Mouse (Mus musculus) erythroblast, embryonic 14.5 days (primary cell): ENCODE measurements around the gene Cacna1a. TPM values are rescaled to one million over a fixed set of nuclear protein-coding genes. Genes with fewer than 3 reads are reported as not detected.
A peak's percentile ranks its signal among the peaks of the same experiment; 100 is the strongest.
"Not testable (repeated sequence)": the region's sequence is repeated elsewhere in the genome, so short reads cannot be mapped to it uniquely, and the experiment has no call there.

ENCODE experiments used
- H3K27me3 ChIP-seq: 2 replicates; pipeline ENCODE4 v1.6.1; 2012; ENCODE audit warnings: inconsistent platforms; ENCODE audit not compliant: control insufficient read depth
- H3K36me3 ChIP-seq: 2 replicates; pipeline ENCODE4 v1.6.1; 2012; ENCODE audit warnings: mild to moderate bottlenecking, inconsistent platforms; ENCODE audit not compliant: control insufficient read depth
- H3K4me1 ChIP-seq: 2 replicates; pipeline ENCODE4 v1.6.1; 2012; ENCODE audit warnings: inconsistent platforms; ENCODE audit not compliant: control insufficient read depth
- H3K4me3 ChIP-seq: replicated peaks from 2 replicates; pipeline ENCODE3; 2012; ENCODE audit warnings: moderate library complexity, mild to moderate bottlenecking, inconsistent platforms
- H3K9me3 ChIP-seq: 2 replicates; pipeline ENCODE4 v1.6.1; 2012; ENCODE audit warnings: low read length, inconsistent platforms, mixed read lengths; ENCODE audit not compliant: control insufficient read depth
- GATA1 ChIP-seq: IDR thresholded peaks from 2 replicates; pipeline ENCODE4 v1.6.1; 2012; ENCODE audit warnings: low read length, inconsistent platforms, mixed read lengths
- TAL1 ChIP-seq: IDR thresholded peaks from 3 replicates; pipeline ENCODE4 v1.6.1; 2012; ENCODE audit warnings: low read length, inconsistent platforms, mixed read lengths
- polyA plus RNA-seq: library from polyadenylated mRNA; stranded (reverse); fragments of >175 nt; gene quantifications from 2 replicates; pipeline ENCODE4 v1.2.3, GENCODE M21; 2012

Cacna1a gene
- polyA plus RNA-seq, 1 experiment, result 0.88 TPM

DNA sequence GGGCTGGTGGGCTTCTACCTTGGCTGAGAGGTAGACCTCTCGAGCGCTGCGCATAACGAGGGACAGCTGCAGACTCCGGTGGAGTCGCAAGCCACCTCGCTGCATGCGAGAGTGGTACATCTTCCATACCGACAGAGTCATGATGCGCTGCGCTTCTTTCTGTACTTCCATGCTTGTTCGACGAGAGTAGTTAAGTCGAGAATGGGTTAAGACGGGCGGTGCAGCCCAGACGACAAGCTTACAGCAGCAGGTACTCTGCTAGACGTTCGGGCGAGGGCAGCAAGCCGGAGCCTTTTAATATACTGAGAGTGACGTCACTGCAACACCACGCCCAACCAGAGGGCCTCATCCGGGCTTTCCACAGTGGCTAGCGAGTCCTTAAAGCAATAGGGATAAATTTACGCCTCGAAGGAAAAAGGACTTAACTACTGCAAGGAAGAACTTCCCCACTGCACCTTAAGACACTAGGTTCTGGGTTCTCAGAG is 274.4 kb downstream of the Cacna1a start, which contains the start of gene Ier2:
Gene Ier2, minus strand, starts transcription at position 272 of the 485 bp plus-strand sequence.
- H3K4me3 ChIP-seq, result peak within 1 kb of the TSS; percentile 92
- peaks cover 3% of the 10 kb centered on the region for H3K27me3 ChIP-seq
- H3K36me3 ChIP-seq, result peaks cover 8% of the 10 kb centered on the region
- no peak for TF ChIP-seq GATA1
- TF ChIP-seq TAL1, result no peak
- H3K4me1 ChIP-seq, result peaks cover 88% of the 10 kb centered on the region
- no peaks in the 10 kb centered on the region for H3K9me3 ChIP-seq

DNA sequence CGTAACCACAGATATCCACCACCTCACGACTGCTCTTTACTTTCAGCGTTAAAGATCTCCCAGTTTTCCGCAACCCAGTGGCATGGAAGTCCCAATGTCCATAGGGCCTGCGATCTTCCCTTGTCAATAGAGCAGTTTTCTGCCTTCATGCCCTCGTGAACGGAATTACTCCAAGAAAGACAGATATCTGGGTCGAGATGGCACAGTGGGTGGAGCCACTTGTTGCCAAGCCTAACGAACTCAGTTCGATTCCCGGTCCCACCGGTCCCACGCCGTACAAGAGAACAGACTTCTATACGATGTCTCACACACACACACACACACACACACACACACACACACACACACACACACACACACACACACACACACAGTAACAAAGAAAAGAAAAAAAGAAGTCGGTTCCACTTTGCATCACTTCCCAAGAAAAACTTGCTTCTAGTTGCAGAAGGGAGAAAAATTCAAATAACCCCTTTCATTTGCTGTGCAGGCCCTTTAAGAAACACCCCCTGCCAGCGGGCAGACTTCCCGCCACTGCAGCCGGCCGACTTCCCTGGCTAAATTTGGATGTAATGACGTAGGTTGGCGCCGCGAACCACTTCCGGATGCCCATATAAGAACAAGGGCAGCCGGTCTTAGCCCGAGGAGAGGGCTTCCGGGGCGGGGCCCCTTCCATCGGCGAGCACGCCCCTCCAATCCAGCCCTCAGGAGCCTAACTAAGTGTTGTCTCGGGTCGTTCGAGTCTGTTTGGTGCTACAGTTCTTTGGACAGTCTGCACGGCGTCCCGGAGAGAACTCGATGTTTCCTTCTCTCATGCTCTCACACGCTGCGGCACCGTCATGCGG is 275.5 kb downstream of the Cacna1a start:
- H3K4me1 ChIP-seq, result peaks cover 93% of the 10 kb centered on the region

DNA sequence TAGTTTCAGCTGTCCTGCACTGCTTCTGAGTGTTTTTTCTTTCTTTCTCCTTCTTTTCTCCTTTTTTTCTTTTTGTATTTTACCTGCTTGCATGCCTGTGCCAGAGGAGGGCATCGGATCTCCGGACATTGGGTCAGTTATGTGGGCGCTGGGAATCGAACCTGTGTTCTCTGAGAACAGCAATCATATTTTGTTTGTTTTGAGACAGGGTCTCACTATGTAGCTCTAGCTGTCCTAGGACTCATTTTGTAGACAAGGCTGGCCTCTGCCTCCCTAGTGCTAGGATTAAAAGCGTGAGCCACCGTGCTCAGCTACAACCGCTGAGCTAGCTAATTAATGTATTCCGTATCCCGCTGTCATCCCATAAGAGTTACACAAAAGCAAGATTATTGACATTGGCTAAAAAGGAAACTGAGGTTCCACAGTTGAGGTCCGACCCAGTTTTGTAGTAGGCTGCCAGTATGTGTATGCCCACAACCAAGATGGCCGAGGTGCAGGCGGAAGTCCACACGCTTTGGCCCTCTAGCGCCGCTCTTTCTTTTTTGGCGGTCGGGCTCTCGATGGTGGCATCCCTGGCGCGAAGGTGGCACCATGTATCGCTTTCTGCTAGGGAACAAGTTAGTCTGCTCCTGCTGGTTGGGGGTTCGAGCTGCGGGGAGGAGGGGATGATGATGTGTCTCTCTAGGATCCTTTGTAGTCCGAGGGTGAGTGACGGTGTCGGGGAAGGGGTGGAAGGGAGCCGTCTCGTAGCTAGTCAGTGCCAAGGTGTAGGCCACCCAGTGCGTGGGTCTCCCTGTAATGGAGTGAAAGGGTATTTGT is 276.5 kb downstream of the Cacna1a start:
- peak overlapping the region; percentile 92 for H3K4me3 ChIP-seq
- no peaks in the 10 kb centered on the region for H3K9me3 ChIP-seq
- no peak for TF ChIP-seq TAL1
- no peak for TF ChIP-seq GATA1
- peaks cover 20% of the 10 kb centered on the region for H3K36me3 ChIP-seq
- peaks cover 2% of the 10 kb centered on the region for H3K27me3 ChIP-seq
- peaks cover 84% of the 10 kb centered on the region for H3K4me1 ChIP-seq

More for the DNA sequence above, 275.5 kb downstream of the Cacna1a start:
- H3K27me3 ChIP-seq, result peaks cover 3% of the 10 kb centered on the region
- no peak for TF ChIP-seq TAL1
- TF ChIP-seq GATA1, result no peak
- peaks cover 19% of the 10 kb centered on the region for H3K36me3 ChIP-seq
- H3K9me3 ChIP-seq, result no peaks in the 10 kb centered on the region
- H3K4me3 ChIP-seq, result peak overlapping the region; percentile 92

DNA sequence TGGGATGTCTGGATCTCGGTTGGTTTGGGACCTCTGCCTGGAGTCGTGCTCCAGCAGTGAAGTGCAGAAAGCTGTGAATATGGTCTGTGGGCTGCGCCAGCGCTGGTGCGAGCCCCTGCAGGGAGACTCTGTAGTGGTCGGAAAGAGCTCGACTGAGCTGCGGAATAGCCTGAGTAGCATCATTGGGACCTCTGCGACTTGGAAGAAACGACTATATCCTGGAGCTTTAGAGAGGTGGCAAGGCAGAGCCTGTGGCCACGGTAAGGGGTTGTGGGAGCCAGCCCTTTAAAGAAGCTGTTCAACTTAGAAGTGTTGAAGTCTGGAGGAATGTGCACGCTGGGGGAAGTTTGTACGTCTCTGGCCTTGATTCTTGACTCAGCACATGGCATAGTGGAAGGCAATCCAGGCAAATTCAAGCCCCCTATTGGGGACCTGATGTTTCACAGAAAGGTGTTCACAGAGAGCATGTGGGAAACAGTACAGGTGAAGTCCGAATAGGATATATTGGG is 277.2 kb downstream of the Cacna1a start:
- Histone ChIP-seq H3K9me3 (no peaks in the 10 kb centered on the region), H3K36me3 (peaks cover 24% of the 10 kb centered on the region), H3K27me3 (no peaks in the 10 kb centered on the region), H3K4me1 (peaks cover 81% of the 10 kb centered on the region), H3K4me3 (peak overlapping the region; percentile 92)
- no peak for TF ChIP-seq TAL1
- TF ChIP-seq GATA1, result no peak

DNA sequence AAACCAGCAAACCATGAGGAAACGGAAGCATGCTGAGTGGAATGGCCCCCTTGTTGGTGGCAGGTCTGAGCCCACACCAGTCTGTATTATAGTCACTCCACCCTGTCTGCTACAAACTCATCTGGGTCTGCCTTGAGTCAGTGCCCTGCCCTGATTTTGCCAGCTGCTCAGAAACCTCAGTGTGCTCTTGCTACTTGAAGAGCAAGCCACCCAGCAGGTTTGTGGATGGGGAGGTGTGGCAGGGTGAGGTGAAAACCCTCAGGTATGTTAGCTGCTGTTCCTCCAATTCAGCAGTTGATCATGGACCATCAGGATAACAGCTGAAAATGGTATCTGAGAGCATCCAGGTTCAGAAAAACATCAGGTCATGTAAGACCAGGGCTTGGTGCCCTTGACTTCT is 279.8 kb downstream of the Cacna1a start:
- TF ChIP-seq TAL1, result no peak
- TF ChIP-seq GATA1, result no peak
- Histone ChIP-seq H3K4me3 (no peak overlapping the region), H3K4me1 (peaks cover 59% of the 10 kb centered on the region), H3K27me3 (no peaks in the 10 kb centered on the region), H3K9me3 (no peaks in the 10 kb centered on the region), H3K36me3 (peaks cover 50% of the 10 kb centered on the region)

DNA sequence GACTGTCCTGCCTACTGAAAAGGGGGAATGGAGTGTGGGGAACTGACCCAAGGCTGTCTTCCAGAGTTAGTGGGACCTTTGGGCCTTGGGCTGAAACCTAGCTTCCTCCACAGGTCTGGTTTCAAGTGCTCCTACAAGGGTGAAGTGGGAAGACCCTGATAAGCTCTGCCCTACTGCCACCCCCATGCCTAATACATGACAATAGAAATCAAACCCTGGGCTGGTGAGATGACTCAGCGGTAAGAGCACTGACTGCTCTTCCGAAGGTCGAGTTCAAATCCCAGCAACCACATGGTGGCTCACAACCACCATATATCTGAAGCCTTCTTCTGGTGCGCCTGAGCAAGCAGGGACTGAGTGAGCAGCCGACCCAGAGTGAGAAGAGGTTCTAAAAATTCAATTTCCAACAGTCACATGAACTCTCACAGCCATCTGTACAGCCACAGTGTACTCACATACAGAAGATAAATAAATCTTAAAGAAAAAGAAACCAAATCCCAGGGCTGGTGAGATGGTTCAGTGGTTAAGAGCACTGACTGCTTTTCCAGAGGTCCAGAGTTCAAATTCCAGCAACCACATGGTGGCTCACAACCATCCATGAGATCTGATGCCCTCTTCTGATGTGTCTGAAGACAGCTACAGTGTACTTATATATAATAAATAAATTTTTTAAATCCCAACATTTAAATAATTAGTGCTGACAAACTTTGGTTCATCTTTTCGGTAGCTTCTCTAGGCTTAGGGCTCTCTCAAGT is 280.7 kb downstream of the Cacna1a start:
- Histone ChIP-seq H3K4me1 (peaks cover 51% of the 10 kb centered on the region), H3K9me3 (no peaks in the 10 kb centered on the region), H3K36me3 (peaks cover 57% of the 10 kb centered on the region), H3K27me3 (no peaks in the 10 kb centered on the region), H3K4me3 (no peak overlapping the region)
- TF ChIP-seq TAL1, result no peak
- no peak for TF ChIP-seq GATA1

DNA sequence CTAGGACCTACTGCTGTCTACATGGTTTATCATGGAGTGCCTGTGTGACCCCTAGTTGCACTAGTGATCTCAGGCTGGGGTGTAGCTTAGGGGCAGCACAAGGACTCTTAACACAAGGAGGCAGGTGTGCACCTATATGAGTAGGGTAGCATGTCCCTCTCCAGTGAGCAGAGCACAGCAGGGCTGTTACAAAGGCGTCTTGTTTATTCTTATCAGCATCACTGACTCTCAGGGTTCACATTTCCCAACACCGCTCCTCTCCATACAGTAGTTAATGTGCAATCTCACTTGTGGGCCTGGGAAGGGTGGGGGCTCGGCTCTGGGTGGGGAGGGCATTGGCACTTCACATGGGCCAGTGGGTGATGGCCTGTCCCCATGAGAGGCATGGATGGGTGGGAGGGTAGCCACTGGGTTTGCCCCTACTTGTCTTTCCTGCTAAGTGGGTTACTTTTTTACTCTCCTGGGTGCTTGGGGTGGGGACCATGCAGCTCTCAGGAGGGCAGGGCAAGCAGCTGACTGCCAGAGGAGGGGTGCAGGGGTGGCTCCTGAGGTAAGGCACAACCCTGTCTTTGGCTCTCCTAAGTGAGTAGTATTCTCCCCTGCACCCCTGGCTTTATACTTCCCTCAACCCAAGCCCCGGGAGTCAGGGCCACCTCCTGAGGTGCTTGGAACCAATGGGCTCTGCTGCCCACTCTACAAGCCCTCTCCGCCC is 282.2 kb downstream of the Cacna1a start:
- not testable (repeated sequence) for H3K9me3 ChIP-seq, H3K4me3 ChIP-seq, H3K27me3 ChIP-seq
- H3K4me1 ChIP-seq, result peaks cover 40% of the 10 kb centered on the region
- H3K36me3 ChIP-seq, result peaks cover 72% of the 10 kb centered on the region

DNA sequence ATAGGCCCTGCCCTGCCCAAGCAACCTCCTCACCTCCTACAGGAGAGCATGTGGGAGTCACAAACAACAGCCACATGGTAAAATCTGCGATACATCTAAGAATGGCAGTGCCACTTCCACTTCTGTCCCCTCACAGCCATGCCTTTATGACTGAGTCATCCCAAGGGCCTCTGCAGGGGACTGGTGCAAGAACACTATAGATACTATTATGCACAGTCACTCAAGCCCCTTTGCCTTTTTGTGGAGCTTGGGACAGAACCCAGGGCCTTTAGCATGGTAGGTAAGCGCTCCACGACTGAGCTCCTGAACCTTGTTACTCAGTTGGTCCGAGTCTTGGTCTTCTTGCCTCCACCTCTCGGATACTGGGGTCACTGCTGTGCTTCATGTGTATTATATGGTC is 289.1 kb downstream of the Cacna1a start:
- Histone ChIP-seq H3K4me1 (peaks cover 25% of the 10 kb centered on the region), H3K4me3 (no peak overlapping the region), H3K36me3 (peaks cover 80% of the 10 kb centered on the region), H3K27me3 (no peaks in the 10 kb centered on the region), H3K9me3 (no peaks in the 10 kb centered on the region)
- TF ChIP-seq GATA1 (no peak), TAL1 (no peak)
